Mouse (Mus musculus) liver, embryonic 15.5 days (tissue): Measurements from ENCODE around the gene Nuak2. TPM values are rescaled to one million over a fixed set of nuclear protein-coding genes. Genes with fewer than 3 reads are reported as not detected.

Source experiments
- ATAC-seq: fragments of 200-750 bp; cut with Nextera tagmentation; 2 replicates; pipeline ENCODE4 v1.8.0; 2017; ENCODE audit warnings: moderate number of reproducible peaks, mild to moderate bottlenecking, moderate library complexity; ENCODE audit not compliant: insufficient read depth
- H3K27ac ChIP-seq: fragments of 300-500 bp; sonication (generic); replicated peaks from 2 replicates; pipeline ENCODE4 v1.5.1; 2015; ENCODE audit warnings: mild to moderate bottlenecking, inconsistent platforms
- H3K27me3 ChIP-seq: fragments of 300-500 bp; sonication (generic); 2 replicates; pipeline ENCODE4 v1.6.1; 2015; ENCODE audit warnings: mild to moderate bottlenecking, inconsistent platforms
- H3K36me3 ChIP-seq: fragments of 300-500 bp; sonication (generic); replicated peaks from 2 replicates; pipeline ENCODE4 v1.6.1; 2015; ENCODE audit warnings: moderate library complexity, mild to moderate bottlenecking, inconsistent platforms
- H3K4me1 ChIP-seq: fragments of 300-500 bp; sonication (generic); replicated peaks from 2 replicates; pipeline ENCODE4 v1.6.1; 2015; ENCODE audit warnings: inconsistent platforms
- H3K4me2 ChIP-seq: fragments of 300-500 bp; sonication (generic); 2 replicates; pipeline ENCODE4 v1.6.1; 2015; ENCODE audit warnings: moderate library complexity, mild to moderate bottlenecking, inconsistent platforms
- H3K4me3 ChIP-seq: fragments of 300-500 bp; sonication (generic); replicated peaks from 2 replicates; pipeline ENCODE4 v1.5.1; 2015; ENCODE audit warnings: mild to moderate bottlenecking, inconsistent platforms
- H3K9ac ChIP-seq: fragments of 300-500 bp; sonication (generic); 2 replicates; pipeline ENCODE4 v1.6.1; 2015; ENCODE audit warnings: moderate library complexity, mild to moderate bottlenecking, inconsistent platforms
- H3K9me3 ChIP-seq: fragments of 300-500 bp; sonication (generic); replicated peaks from 2 replicates; pipeline ENCODE4 v1.6.1; 2016; ENCODE audit warnings: inconsistent platforms
- WGBS: fragments of 180-500 bp; shearing (Covaris S2); methylation state at CpG from one replicate; pipeline ENCODE4 v1.1.7; 2015; ENCODE audit warnings: mixed read lengths; ENCODE audit not compliant: insufficient replicate concordance; 5-methylcytosine and 5-hydroxymethylcytosine counted together
- polyA plus RNA-seq: library from polyadenylated mRNA; unstranded; fragments of >200 nt; fragmentation: Nextera tagmentation; extraction: Ambion mirVana; gene quantifications from 2 replicates; pipeline ENCODE4 v1.2.1, GENCODE M21; 2015

Gene Nuak2
- polyA plus RNA-seq, 1 experiment from 2014 or later, result 3.1 TPM

DNA sequence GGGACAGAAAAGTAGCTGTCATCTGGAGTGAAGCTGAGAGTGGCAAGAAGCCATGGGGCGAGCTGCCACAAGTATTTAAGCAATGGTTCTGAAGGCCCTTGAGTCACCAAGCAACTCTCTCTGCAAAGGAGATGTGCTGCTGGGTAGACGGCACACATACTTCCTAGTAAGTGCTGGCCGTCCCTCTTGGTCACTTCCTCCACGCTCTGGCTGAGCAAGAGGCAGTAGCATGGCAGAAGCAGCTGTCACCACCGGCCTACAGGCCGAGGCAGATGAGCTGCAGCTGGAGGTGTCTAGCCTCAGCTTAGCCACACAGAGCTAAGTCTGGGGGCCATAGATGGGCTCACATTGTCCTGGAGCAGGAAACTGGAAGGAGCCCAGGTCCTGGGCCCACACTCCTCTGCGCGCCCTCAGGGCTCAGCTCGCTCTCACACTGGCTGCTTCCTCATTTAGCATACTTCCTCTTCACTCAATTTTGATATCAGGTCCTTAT, 54.8 kb downstream of the Nuak2 start:
- Histone ChIP-seq H3K9me3 (no peaks in the 10 kb centered on the region), H3K27ac (peak overlapping the region; percentile 95), H3K4me3 (no peak overlapping the region), H3K9ac (peak overlapping the region; percentile 16; the same call in 1 of the 2 replicates), H3K36me3 (peaks cover 72% of the 10 kb centered on the region), H3K4me1 (peaks cover 93% of the 10 kb centered on the region), H3K4me2 (peak overlapping the region; percentile 20; the same call in 1 of the 2 replicates), H3K27me3 (no peaks in the 10 kb centered on the region)
- no peak for ATAC-seq
- 62% methylated on average over 9 of the region's 9 CpGs for WGBS

DNA sequence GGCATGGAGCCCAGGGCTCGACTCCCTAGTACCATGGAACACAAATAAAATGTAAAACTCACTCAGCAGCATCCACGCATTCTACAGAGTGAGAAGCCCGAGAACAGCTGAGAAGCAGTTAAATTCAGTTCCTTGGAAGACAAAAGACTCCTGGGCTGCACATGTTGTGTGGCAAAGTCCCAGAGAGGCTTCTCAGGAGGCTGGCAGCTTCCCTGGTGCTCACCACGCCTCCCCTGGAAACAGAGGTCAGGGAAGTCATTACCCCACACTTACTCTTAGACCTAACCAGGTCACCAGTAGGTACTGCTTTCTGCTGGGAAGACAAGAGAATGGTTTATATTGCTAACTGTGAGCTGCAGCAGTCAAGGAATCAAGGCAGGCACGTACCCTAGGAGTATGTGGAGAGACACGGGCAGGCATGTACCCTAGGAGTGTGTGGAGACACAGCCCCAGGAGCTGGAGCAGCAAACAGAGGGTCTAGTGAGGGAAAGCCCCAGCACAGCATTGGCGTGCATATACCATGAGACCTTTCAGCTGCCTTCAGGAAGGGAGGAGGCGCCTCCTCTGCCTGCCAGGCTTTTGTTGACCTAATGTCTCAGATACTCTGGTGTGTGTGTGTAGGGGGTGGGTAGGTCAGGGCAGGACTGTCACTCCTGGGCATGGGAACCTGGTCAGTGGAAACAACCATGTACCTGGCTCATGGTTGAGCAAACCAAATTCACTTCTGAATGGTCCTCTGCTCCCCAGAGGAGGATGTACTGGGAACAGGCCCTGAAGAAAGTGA, 55.6 kb downstream of the Nuak2 start:
- Histone ChIP-seq H3K36me3 (peaks cover 70% of the 10 kb centered on the region), H3K9ac (0 out of 2 replicates have a peak overlapping the region, but pooled peaks have one; percentile 29), H3K9me3 (no peaks in the 10 kb centered on the region), H3K27me3 (no peaks in the 10 kb centered on the region), H3K4me3 (no peak overlapping the region), H3K4me1 (peaks cover 93% of the 10 kb centered on the region), H3K27ac (peak overlapping the region; percentile 95), H3K4me2 (peak overlapping the region; percentile 66; the same call in 1 of the 2 replicates)
- no peak for ATAC-seq
- WGBS, result 65% methylated on average over 8 of the region's 8 CpGs

DNA sequence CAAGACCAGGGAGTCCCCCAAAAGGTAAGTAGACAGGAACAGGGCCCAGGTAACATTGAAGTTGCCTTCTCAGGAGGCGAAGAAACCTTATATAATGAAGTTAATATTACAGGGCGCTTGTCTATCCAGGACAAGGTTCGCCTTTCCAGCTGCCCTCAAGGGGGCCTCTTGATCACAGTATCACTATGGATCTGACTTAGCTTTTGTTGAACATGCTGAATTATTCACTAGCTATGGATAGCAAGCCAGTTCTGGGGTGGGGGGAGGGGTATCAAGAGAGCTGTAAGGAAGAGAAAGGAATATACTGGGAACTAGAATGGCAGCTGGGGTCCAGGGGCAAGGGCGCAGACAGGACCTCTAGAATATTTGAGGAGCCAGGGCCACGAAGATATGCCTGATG, 56.4 kb downstream of the Nuak2 start:
- Histone ChIP-seq H3K9me3 (no peaks in the 10 kb centered on the region), H3K4me3 (no peak overlapping the region), H3K9ac (no peak overlapping the region; the same call in 1 of the 2 replicates), H3K4me1 (peaks cover 94% of the 10 kb centered on the region), H3K27me3 (no peaks in the 10 kb centered on the region), H3K4me2 (peak overlapping the region; percentile 66; the same call in 1 of the 2 replicates), H3K27ac (peak overlapping the region; percentile 95), H3K36me3 (peaks cover 70% of the 10 kb centered on the region)
- 74% methylated on average over 5 of the region's 5 CpGs for WGBS
- no peak for ATAC-seq

DNA sequence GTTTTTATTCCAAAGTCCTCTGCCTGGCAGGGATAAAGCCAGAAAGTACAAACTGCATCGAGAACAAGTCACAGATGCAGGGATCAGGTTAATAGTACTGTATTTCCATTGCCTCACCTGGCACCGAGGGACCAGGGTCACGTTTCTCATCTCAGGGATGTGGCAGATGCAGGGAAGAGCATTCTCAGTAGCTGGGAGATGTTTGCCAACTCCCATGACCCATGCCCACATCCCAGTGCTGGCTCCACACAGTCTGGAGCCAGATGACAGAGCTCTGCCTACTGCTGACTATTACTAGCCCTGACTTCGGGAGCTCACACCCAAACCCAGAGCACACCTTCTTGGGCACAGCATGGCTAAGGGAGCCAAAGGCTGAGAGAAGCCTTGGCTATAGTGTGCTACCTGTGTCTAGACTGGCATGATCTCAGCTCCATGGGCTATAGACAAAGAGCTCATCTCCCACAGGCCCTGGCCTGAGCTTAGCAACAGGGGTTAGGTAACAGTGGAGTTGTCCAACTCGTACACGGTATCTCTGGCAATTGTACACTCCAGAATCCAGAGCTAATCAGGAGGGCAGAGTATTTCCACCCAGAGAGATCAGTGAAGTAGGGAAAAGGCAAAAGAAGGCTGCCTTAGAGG, 57.1 kb downstream of the Nuak2 start:
- H3K4me2 ChIP-seq, result peak overlapping the region; percentile 66
- no peaks in the 10 kb centered on the region for H3K9me3 ChIP-seq
- no peak for ATAC-seq
- H3K27me3 ChIP-seq, result no peaks in the 10 kb centered on the region
- H3K4me3 ChIP-seq, result no peak overlapping the region
- H3K36me3 ChIP-seq, result peaks cover 74% of the 10 kb centered on the region
- H3K27ac ChIP-seq, result peak overlapping the region; percentile 95
- peaks cover 99% of the 10 kb centered on the region for H3K4me1 ChIP-seq
- peak overlapping the region; percentile 57; the same call in 1 of the 2 replicates for H3K9ac ChIP-seq
- 77% methylated on average over 6 of the region's 6 CpGs for WGBS

DNA sequence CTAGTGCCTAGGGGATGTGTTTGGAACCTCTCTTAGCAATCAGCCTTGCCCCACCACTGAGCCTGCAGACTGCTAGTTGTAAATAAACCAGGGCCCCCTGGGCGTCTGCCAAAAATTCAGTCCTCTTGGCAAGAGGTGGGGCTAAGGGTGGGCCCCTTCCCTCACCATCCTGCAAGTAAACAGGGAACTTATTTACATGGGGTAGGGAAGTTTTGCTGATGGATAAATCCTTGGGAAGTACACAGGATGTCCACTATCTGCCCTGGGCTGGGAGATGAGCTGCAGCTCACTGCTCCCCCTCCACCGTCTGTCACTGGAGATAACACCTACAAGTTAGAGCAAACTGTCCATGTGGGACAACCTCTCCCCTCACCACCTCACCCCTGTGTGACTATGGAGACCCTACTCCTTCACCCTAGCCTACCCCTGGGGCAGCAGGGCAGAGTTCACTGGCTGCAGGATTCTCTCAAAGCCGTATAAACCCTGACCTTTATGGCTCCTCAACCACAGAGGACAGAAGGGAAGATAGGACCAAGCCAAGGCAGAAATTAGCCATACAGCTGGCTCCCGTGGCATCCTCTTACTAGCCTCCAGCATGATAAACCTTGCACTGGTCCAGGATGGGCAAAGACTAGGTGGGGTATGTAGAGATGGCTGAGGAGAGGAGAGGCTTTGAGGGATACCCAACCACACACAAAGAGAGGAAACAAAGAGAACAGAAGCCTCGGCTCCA, 58.4 kb downstream of the Nuak2 start:
- WGBS, result 10% methylated on average over 5 of the region's 5 CpGs
- Histone ChIP-seq H3K4me1 (peaks cover 100% of the 10 kb centered on the region), H3K27me3 (no peaks in the 10 kb centered on the region), H3K4me2 (peak overlapping the region; percentile 66), H3K27ac (peak overlapping the region; percentile 95), H3K36me3 (peaks cover 84% of the 10 kb centered on the region), H3K9me3 (no peaks in the 10 kb centered on the region), H3K4me3 (peak overlapping the region; percentile 39), H3K9ac (peak overlapping the region; percentile 57)
- peak; percentile 86 for ATAC-seq

DNA sequence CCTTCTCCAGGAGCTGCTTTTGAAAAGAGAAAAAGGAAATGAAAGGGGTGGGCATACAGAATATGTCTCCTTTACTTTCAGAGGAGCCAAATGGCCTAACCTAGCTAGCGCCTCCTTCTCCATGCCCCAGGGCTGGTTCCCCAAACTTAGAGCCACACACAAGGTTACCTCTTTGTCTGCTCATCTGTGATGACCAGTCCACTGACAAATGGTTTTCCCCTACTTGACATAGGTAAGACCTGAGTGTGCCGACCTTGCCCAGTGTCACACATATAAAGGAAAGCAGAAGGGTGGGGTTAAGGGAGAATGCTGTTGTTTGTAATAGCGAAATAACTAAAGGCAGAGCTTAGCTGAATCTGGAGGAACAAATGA, 58.9 kb downstream of the Nuak2 start:
- Histone ChIP-seq H3K4me2 (peak overlapping the region; percentile 66), H3K4me1 (peaks cover 100% of the 10 kb centered on the region), H3K4me3 (peak overlapping the region; percentile 39), H3K36me3 (peaks cover 85% of the 10 kb centered on the region), H3K9me3 (no peaks in the 10 kb centered on the region), H3K27me3 (no peaks in the 10 kb centered on the region), H3K27ac (peak overlapping the region; percentile 95), H3K9ac (peak overlapping the region; percentile 57)
- WGBS, result 33% methylated on average over 3 of the region's 3 CpGs
- no peak for ATAC-seq

DNA sequence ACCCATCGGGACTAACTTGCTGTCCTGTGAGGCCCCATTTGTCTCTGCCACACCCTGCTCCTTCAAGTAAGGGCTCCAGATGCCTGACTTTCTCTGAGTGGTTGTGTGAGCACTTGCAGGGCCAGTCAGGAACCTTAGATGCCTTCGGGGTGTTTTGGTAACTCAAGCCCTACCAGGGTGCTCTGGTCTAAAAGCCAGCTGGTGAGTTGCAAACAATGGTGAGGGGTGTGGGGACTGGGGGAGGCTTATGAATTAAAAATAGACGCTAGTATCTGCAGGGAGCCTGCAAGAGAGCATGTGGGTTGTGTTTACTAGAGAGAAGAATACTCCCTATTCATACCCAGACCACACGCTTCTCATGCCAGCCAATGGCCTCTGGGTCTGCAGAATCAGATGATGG, 59.3 kb downstream of the Nuak2 start:
- peak overlapping the region; percentile 95 for H3K27ac ChIP-seq
- H3K4me2 ChIP-seq, result peak overlapping the region; percentile 66
- H3K36me3 ChIP-seq, result peaks cover 85% of the 10 kb centered on the region
- H3K9me3 ChIP-seq, result no peaks in the 10 kb centered on the region
- peak overlapping the region; percentile 57 for H3K9ac ChIP-seq
- no peak for ATAC-seq
- H3K4me1 ChIP-seq, result peaks cover 100% of the 10 kb centered on the region
- peak overlapping the region; percentile 39 for H3K4me3 ChIP-seq
- 27% methylated on average over 4 of the region's 4 CpGs for WGBS
- no peaks in the 10 kb centered on the region for H3K27me3 ChIP-seq

DNA sequence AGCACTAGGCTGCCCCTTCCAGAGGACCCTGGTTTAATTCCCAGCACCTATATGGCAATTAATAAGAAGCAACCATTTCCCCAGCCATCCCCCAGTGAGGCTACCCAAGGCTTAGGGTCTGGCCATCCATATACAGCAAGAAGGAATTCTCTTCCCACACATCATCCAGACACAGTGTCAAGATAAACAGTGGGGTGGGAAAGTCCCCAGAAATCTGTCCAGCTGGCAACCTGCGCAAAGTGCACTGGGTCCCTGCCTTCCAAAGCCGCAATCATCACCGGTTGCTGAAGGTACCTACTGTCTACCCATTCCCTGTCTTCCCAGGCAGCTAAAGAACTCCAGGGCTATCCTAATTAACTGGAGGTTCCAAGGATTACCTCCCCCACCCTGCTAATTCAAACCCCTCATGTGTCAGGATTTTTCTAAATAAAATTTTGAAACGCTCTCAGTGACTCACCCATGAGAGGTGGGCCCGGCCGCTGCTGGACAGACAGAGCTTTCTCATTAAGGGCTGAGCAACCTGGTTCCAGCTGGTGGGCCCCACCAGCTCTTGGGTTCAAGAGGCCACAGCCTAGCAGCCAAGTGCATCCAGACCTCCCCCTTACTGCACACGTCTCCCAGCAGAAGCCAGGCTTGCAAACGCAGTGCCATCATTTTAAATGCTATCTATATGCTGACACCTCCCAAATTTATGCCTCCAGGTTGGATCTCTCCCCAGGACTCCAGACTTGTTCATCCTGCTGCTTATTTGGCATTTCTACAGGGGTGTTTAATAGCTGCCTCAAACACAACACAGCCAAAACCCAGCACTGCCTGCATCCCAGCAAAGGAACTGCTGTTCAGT, 60.5 kb downstream of the Nuak2 start:
- Histone ChIP-seq H3K4me1 (peaks cover 100% of the 10 kb centered on the region), H3K9ac (peak overlapping the region; percentile 43), H3K4me2 (peak overlapping the region; percentile 66)

DNA sequence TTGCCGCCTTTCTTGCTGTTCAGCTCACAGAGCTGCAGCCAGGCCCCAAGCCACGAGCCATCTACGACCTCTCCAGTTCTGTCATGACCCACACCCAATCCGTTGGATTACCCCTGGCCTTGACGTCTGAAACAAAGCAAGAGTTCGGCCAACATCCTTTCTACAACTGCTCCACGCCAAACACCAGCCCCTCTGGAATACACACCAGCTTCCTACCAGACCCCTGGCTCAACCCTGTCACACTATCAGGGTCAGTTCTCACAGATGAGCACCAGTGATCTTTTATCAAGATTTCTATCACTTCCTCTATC, 61.1 kb downstream of the Nuak2 start:
- no peaks in the 10 kb centered on the region for H3K9me3 ChIP-seq
- no peak for ATAC-seq
- H3K4me1 ChIP-seq, result peaks cover 100% of the 10 kb centered on the region
- H3K27ac ChIP-seq, result peak overlapping the region; percentile 95
- peak overlapping the region; percentile 39; the same call in 1 of the 2 replicates for H3K4me3 ChIP-seq
- WGBS, result 49% methylated on average over 7 of the region's 7 CpGs
- H3K36me3 ChIP-seq, result peaks cover 84% of the 10 kb centered on the region
- H3K9ac ChIP-seq, result peak overlapping the region; percentile 43
- peak overlapping the region; percentile 66 for H3K4me2 ChIP-seq
- no peaks in the 10 kb centered on the region for H3K27me3 ChIP-seq

More for the DNA sequence above, 60.5 kb downstream of the Nuak2 start:
- peak overlapping the region; percentile 39 for H3K4me3 ChIP-seq
- no peaks in the 10 kb centered on the region for H3K9me3 ChIP-seq
- peaks cover 85% of the 10 kb centered on the region for H3K36me3 ChIP-seq
- H3K27me3 ChIP-seq, result no peaks in the 10 kb centered on the region
- peak overlapping the region; percentile 95 for H3K27ac ChIP-seq
- no peak for ATAC-seq
- 84% methylated on average over 8 of the region's 8 CpGs for WGBS

DNA sequence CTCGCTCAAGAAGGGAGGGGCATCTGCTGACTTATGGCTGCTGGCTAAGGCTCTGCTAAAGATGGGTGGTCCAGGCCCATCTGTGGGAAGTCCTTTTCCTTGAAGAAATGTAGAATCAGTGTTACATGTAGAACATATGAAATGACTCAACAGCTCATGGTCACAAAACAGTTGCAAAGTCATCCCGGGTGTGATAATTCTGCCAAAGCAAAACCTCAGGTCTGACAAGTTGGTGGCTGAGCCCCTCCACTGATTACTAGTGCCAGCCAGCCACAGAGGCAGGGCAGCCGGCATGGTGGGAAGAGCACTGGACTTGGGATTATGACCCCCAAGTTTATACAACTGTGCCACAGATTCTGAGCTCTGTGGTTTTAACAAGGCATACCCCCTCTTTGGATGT, 61.9 kb downstream of the Nuak2 start:
- WGBS, result 28% methylated on average over 3 of the region's 3 CpGs
- Histone ChIP-seq H3K9ac (peak overlapping the region; percentile 43), H3K4me3 (peak overlapping the region; percentile 21), H3K9me3 (no peaks in the 10 kb centered on the region), H3K27ac (peak overlapping the region; percentile 95), H3K4me1 (peaks cover 100% of the 10 kb centered on the region), H3K4me2 (peak overlapping the region; percentile 66), H3K27me3 (no peaks in the 10 kb centered on the region), H3K36me3 (peaks cover 76% of the 10 kb centered on the region)
- no peak for ATAC-seq
